Mouse (Mus musculus) kidney, adult 18-20 months (tissue): ENCODE results near the gene Erich6b.

Source experiments
- DNase-seq: peaks from one replicate; pipeline ENCODE4 v3.0.0; 2021

Erich6b gene

DNA sequence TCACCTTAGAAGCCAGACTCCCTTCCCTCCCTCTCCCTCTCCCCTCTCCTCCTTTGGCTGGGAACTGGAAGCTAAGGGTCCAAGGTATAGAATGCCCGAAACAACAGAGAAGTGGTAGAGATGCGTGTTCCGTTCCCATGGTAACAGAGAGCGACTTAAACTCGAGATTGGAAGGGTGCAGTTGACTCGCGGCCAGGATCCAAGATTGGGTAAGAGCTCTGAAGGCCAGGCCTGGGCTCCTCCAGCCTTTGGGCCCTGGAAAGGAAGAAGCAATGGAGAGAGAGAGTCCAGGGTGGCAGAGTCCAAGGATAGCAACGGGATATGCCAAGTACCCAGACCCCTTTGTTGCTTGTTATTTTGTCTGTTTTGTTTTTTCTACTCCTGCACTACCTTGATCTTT lies at the start of gene Erich6b:
TSS of gene Erich6b (plus strand) at position 180 of the 400 bp plus-strand sequence.
- no peak for DNase-seq

DNA sequence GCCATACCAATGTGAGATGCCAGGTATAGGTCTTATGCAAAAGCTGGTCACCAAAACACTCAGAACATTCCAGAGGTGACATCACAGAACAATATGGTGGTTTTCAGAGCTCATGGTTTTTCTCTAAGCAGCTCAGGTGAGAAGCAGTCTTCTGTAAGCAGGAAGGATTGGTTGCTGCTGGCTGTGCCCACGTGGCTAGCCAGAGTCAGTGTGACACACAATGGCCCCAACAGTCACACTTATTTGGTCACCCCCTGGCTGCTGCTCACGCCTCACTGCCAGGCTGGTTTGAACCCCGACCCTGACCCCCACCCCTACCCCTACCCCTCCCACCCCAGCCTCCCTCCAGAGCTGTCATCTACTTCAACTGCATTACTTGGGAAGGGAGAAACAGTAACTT lies 49.1 kb upstream of the Erich6b start, which contains the start of gene Spert:
TSS of gene Spert (minus strand) at position 139 of the 400 bp plus-strand sequence.
- DNase-seq, result no peak

- DNase-seq, result peak; percentile 18
Measured at GRCm38 (mm10) chr14:75609176-75609575, 32.9 kb upstream of the Erich6b start.

- DNase-seq, result no peak
Measured at GRCm38 (mm10) chr14:75616375-75616774, 25.7 kb upstream of the Erich6b start.

GRCm38 (mm10) chr14:75622984-75623383 lies 19.1 kb upstream of the Erich6b start:
- DNase-seq, result no peak

DNA sequence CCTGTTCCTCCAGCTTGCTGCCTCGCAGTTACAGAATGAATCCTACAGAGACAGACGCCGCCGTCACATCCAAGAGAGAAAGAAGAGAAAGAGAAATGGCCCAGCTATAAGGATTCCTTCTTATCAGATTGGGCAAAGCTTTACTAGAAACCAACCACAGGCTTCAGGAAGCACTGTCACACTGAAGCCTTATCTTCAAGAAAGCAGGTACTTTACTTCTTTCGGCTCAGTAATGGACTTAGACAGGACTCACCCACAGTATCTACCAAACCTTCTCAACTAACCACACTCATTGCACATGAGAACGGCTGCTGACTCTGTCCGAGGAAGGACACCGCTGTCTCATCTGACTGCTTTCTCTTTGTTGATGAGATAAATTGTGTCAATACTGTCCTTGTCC lies 13.2 kb upstream of the Erich6b start:
- DNase-seq, result no peak

GRCm38 (mm10) chr14:75635350-75635749 lies 6.7 kb upstream of the Erich6b start:
- DNase-seq, result peak; percentile 54

GRCm38 (mm10) chr14:75636107-75636506 lies 6.0 kb upstream of the Erich6b start:
- DNase-seq, result no peak

GRCm38 (mm10) chr14:75637641-75638040 lies 4.4 kb upstream of the Erich6b start:
- no peak for DNase-seq

DNA sequence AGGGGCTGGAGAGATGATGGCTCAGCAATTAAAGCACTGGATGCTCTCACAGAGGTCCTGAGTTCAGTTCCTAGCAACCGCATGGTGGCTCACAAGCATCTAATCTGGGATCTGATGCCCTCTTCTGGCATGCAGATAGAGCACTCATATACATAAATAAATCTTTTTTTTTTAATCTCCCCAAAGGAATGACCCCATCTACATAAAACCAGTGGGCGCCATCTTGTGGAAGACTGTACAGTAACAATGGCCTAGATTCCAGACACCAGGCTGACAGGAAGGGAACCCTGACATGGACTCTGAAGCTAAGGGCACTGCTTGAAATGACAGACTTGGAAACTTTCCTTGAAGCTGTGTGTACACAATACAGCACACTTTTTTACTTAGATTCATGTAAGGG lies 1.2 kb upstream of the Erich6b start:
- DNase-seq, result peak; percentile 13

DNA sequence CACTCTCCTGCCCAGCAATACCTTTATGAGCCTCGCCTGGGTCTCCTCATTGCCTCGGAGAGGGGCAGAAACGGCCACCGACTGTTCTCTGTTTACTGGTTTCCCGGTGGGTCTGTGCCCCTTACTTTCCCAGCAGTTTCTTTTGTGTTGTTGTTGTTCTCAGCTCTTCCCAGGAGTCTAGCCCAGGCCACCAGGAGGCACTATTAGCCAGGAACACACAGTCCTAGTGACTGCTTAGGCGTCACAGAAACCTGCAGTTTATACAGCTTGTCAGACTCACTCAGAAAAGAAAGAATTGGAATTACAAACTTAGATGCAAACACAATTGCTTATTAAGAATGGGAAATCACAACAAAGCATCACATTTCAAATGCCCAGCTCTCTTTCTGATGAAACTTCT lies 690 bp upstream of the Erich6b start:
- DNase-seq, result peak; percentile 31

- no peak for DNase-seq
Measured at GRCm38 (mm10) chr14:75645461-75645860, 3.4 kb downstream of the Erich6b start.

DNA sequence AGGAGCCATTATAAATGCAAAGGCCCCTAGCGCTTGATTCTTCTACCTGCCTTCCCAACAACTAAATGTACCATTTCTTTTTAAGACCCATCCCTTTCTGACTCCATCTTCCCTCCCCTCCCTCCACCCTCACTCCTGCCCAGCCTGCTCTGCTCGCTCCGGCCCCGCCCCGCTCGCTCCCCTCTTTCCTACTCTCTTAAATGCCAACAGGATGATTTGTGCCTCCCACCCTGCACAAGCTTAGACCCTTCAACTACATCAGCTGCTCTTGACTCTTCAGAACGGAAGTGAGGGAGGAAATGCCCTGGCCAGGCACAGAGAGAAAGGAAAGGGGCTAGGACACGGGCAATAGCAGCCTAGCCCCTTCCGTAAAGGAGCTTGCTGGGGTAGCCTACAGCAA lies 4.0 kb downstream of the Erich6b start:
- no peak for DNase-seq

- DNase-seq, result no peak
Measured at GRCm38 (mm10) chr14:75646968-75647829, 5.1 kb downstream of the Erich6b start.

DNA sequence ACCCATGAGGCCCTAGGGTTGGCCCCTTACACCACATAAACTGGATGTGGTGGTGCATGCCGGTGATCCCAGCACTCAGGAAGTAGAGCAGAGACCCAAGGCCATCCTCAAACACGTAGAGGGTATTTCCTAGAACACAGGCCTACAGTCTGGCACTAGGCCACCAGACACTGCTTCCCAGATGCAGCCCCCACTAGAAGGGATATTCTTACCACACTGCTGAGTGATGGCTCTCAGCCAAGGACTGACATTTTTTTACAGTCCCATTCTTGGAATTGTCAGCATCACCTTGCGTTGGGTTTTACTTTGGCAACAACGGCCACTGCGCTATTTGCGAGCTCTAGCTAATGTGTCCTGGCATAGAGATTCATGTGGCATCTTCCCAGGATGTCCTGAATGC lies 18.9 kb downstream of the Erich6b start:
- no peak for DNase-seq

GRCm38 (mm10) chr14:75661548-75661947 lies 19.5 kb downstream of the Erich6b start:
- no peak for DNase-seq

GRCm38 (mm10) chr14:75665430-75666180 lies 23.5 kb downstream of the Erich6b start:
- no peak for DNase-seq

- peak; percentile 38 for DNase-seq
Measured at GRCm38 (mm10) chr14:75669085-75669645, 27.1 kb downstream of the Erich6b start.

GRCm38 (mm10) chr14:75676316-75676715 lies 34.3 kb downstream of the Erich6b start:
- DNase-seq, result no peak

GRCm38 (mm10) chr14:75690428-75690827 lies 48.4 kb downstream of the Erich6b start:
- no peak for DNase-seq

DNA sequence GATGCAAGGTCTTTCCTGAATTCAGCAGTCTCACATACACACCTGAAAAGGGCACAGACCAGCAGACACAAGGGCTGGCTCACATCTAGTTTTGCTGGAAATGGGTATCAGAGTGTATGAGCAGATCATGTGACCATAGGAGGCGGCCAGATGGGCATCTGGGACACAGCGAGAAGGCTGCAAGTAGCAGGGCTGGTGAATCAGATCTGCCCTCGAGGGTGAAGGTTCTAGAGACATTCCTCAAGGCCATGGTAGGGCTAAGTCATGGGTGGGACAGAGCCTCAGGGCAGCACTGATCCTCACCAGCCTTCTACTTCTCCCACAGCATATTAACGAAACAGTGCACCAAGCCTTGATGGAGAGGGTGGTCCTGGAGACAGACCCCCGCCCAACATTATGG lies 54.0 kb downstream of the Erich6b start:
- DNase-seq, result no peak

- no peak for DNase-seq
Measured at GRCm38 (mm10) chr14:75697928-75698327, 55.9 kb downstream of the Erich6b start.

- peak; percentile 37 for DNase-seq
Measured at GRCm38 (mm10) chr14:75706647-75707046, 64.6 kb downstream of the Erich6b start.

- no peak for DNase-seq
Measured at GRCm38 (mm10) chr14:75707771-75708170, 65.7 kb downstream of the Erich6b start.
